Mouse (Mus musculus): ENCODE measurements around the gene Rassf7. TPM values are rescaled to one million over a fixed set of nuclear protein-coding genes. Genes with fewer than 3 reads are reported as not detected.
"Not testable (repeated sequence)": the region's sequence is repeated elsewhere in the genome, so short reads cannot be mapped to it uniquely, and the experiment has no call there.

Gene Rassf7
- total RNA-seq, 2 experiments from 2014 or later = 6.5 to 7.8 TPM

- no peak for DNase-seq
Measured at GRCm38 (mm10) chr7:141222696-141223215, 7.1 kb downstream of the Rassf7 start.

GRCm38 (mm10) chr7:141226535-141226934, 10.9 kb downstream of the Rassf7 start:
- DNase-seq = no peak

GRCm38 (mm10) chr7:141227796-141228195, 12.1 kb downstream of the Rassf7 start:
- no peak for DNase-seq

- DNase-seq = peak; percentile 97
Measured at GRCm38 (mm10) chr7:141228279-141229067, 12.8 kb downstream of the Rassf7 start, which contains the start of gene Phrf1. Gene Phrf1 (plus strand): TSS chr7:141228784.

- DNase-seq = no peak
Measured at GRCm38 (mm10) chr7:141229702-141230101, 14.0 kb downstream of the Rassf7 start.

GRCm38 (mm10) chr7:141230570-141230969, 14.9 kb downstream of the Rassf7 start:
- DNase-seq = no peak

- no peak for DNase-seq
Measured at GRCm38 (mm10) chr7:141231111-141231510, 15.5 kb downstream of the Rassf7 start.

GRCm38 (mm10) chr7:141231551-141231950, 15.9 kb downstream of the Rassf7 start:
- no peak for DNase-seq

- DNase-seq = not testable (repeated sequence)
Measured at GRCm38 (mm10) chr7:141250486-141250885, 34.8 kb downstream of the Rassf7 start.

- no peak for DNase-seq
Measured at GRCm38 (mm10) chr7:141256159-141256558, 40.5 kb downstream of the Rassf7 start.

- peak; percentile 46 for DNase-seq
Measured at GRCm38 (mm10) chr7:141261480-141261879, 45.8 kb downstream of the Rassf7 start.

- no peak for DNase-seq
Measured at GRCm38 (mm10) chr7:141263640-141264039, 48.0 kb downstream of the Rassf7 start.

GRCm38 (mm10) chr7:141264041-141264700, 48.5 kb downstream of the Rassf7 start:
- peak; percentile 15 for DNase-seq

- DNase-seq = peak; percentile 61
Measured at GRCm38 (mm10) chr7:141264761-141265410, 49.2 kb downstream of the Rassf7 start.

- DNase-seq = no peak
Measured at GRCm38 (mm10) chr7:141265411-141265738, 49.7 kb downstream of the Rassf7 start.

- peak; percentile 78 for DNase-seq
Measured at GRCm38 (mm10) chr7:141265739-141266561, 50.3 kb downstream of the Rassf7 start, which contains the start of gene Irf7. Gene Irf7 (minus strand): TSS chr7:141266481.

Small RNA genes within 50 kb of the gene (microRNA-seq; reads per million reads assigned to microRNA genes)
- gene Mir210 = 437 reads per million, percentile 64 among the genes with 10 or more reads in this experiment

Other genes with a start within 250 kb of the Rassf7 start
- gene Ifitm1, start 248.6 kb upstream of the Rassf7 start, total RNA-seq (2021) = 10 to 100 TPM; 12.2 to 12.4 TPM
- gene Ifitm3, start 205.1 kb upstream of the Rassf7 start, total RNA-seq (2021) = 100 to 1,000 TPM; 131 to 136 TPM
- 1 to 10 TPM; 1.7 to 3.2 TPM for gene Ifitm6, start 197.9 kb upstream of the Rassf7 start, total RNA-seq (2021)
- not detected for gene Gm17387, start 186.7 kb upstream of the Rassf7 start, total RNA-seq (2021)
- gene B4galnt4, start 154.8 kb upstream of the Rassf7 start, total RNA-seq (2021) = 1 to 10 TPM; 2.0 to 5.1 TPM
- gene Pkp3, start 137.6 kb upstream of the Rassf7 start, total RNA-seq (2021) = 1 to 10 TPM in 1 of 2 experiments, under 1 TPM in 1; 0.94 to 1.5 TPM
- gene Sigirr, start 115.3 kb upstream of the Rassf7 start, total RNA-seq (2021) = 10 to 100 TPM in 1 of 2 experiments, 1 to 10 TPM in 1; 8.3 to 10.6 TPM
- under 1 TPM; 0.33 to 0.42 TPM for gene Ano9, start 98.1 kb upstream of the Rassf7 start, total RNA-seq (2021)
- gene Ptdss2, start 93.5 kb upstream of the Rassf7 start, total RNA-seq (2021) = 10 to 100 TPM; 51.0 to 57.2 TPM
- gene Rnh1, start 43.0 kb upstream of the Rassf7 start, total RNA-seq (2021) = 100 to 1,000 TPM; 150 to 155 TPM
- 10 to 100 TPM; 87.8 to 91.9 TPM for gene Hras, start 21.9 kb upstream of the Rassf7 start, total RNA-seq (2021)
- gene Lrrc56, start 21.7 kb upstream of the Rassf7 start, total RNA-seq (2021) = 1 to 10 TPM; 6.8 to 8.6 TPM
- gene Lmntd2, start 1.8 kb upstream of the Rassf7 start, total RNA-seq (2021) = under 1 TPM; 0.27 to 0.55 TPM
- 10 to 100 TPM; 69.9 to 75.3 TPM for gene Phrf1, start 12.9 kb downstream of the Rassf7 start, total RNA-seq (2021)
- gene Irf7, start 50.6 kb downstream of the Rassf7 start, total RNA-seq (2021) = 1 to 10 TPM; 3.7 to 4.8 TPM
- 1 to 10 TPM; 5.6 to 6.9 TPM for gene Cdhr5, start 60.9 kb downstream of the Rassf7 start, total RNA-seq (2021)
- gene Sct, start 63.3 kb downstream of the Rassf7 start, total RNA-seq (2021) = 1 to 10 TPM; 2.8 to 3.2 TPM
- under 1 TPM in 1 of 2 experiments, not detected in 1; 0.36 TPM for gene Drd4, start 76.1 kb downstream of the Rassf7 start, total RNA-seq (2021)
- 10 to 100 TPM; 39.9 to 59.2 TPM for gene Deaf1, start 111.8 kb downstream of the Rassf7 start, total RNA-seq (2021)
- 10 to 100 TPM; 22.1 to 31.6 TPM for gene Tmem80, start 111.9 kb downstream of the Rassf7 start, total RNA-seq (2021)
- gene Eps8l2, start 123.0 kb downstream of the Rassf7 start, total RNA-seq (2021) = 1 to 10 TPM; 4.6 to 7.1 TPM
- gene Taldo1, start 176.3 kb downstream of the Rassf7 start, total RNA-seq (2021) = 100 to 1,000 TPM; 466 to 479 TPM
- gene Gatd1, start 198.3 kb downstream of the Rassf7 start, total RNA-seq (2021) = 10 to 100 TPM; 26.2 to 39.2 TPM
- 1 to 10 TPM; 2.5 to 6.4 TPM for gene Cend1, start 213.6 kb downstream of the Rassf7 start, total RNA-seq (2021)
- gene Slc25a22, start 222.0 kb downstream of the Rassf7 start, total RNA-seq (2021) = 10 to 100 TPM; 60.2 to 74.3 TPM
- gene Pidd1, start 228.2 kb downstream of the Rassf7 start, total RNA-seq (2021) = 1 to 10 TPM; 2.4 to 7.3 TPM
- 1,000 to 10,000 TPM; 1,282 to 1,421 TPM for gene Rplp2, start 231.5 kb downstream of the Rassf7 start, total RNA-seq (2021)
- 1,000 to 10,000 TPM; 1,181 to 1,292 TPM for gene Pnpla2, start 239.3 kb downstream of the Rassf7 start, total RNA-seq (2021)
- gene Cracr2b, start 245.2 kb downstream of the Rassf7 start, total RNA-seq (2021) = 10 to 100 TPM; 16.8 to 19.6 TPM